In genomic region chr14:14492041-14492440, GRCm38 (mm10) we compare ENCODE assay signal across 25 mouse cellular contexts.
"Had no signal": no experiment of that assay in that cellular context is flagged by ENCODE, and none has a peak within 500 bp of the region (broad histone marks: within the 10 kb centered on the region; RNA-seq: fewer than 3 reads in every experiment).

No protein-coding gene starts in this region.

- H3K4me3 ChIP-seq: gastrocnemius, adult 2 months; heart, embryonic 10.5 days; heart, embryonic 12.5 days; hindbrain, embryonic 10.5 days; hindbrain, embryonic 12.5 days; intestine, embryonic 15.5 days; kidney, embryonic 15.5 days; layer of hippocampus, adult 2 months; left cerebral cortex, adult 2 months; limb, embryonic 10.5 days; limb, embryonic 12.5 days; liver, embryonic 13.5 days; liver, embryonic 15.5 days had no signal

- DNase-seq: gastrocnemius, adult 2 months; gastrocnemius, postnatal 10 days; gastrocnemius, postnatal 25 days; heart, adult 18-20 months; heart, postnatal 10 days; heart, postnatal 4 days; kidney, adult 2 months; kidney, adult 9 months; kidney, postnatal 14 days; kidney, postnatal 36 days; liver; liver, embryonic 13.5 days had no signal

- H3K36me3 ChIP-seq: heart, embryonic 10.5 days; heart, embryonic 12.5 days; hindbrain, embryonic 10.5 days; hindbrain, embryonic 12.5 days; intestine, embryonic 15.5 days; kidney, embryonic 15.5 days; limb, embryonic 10.5 days; limb, embryonic 12.5 days; liver, embryonic 13.5 days; liver, embryonic 15.5 days had no signal

- H3K27me3 ChIP-seq: heart, embryonic 12.5 days; hindbrain, embryonic 12.5 days; intestine, embryonic 15.5 days; kidney, embryonic 15.5 days; limb, embryonic 12.5 days; liver, embryonic 13.5 days; liver, embryonic 15.5 days had no signal

- H3K27ac ChIP-seq: gastrocnemius, adult 2 months; heart, embryonic 10.5 days; hindbrain, embryonic 10.5 days; hindbrain, embryonic 12.5 days; hindbrain, embryonic 14.5 days; intestine, embryonic 15.5 days; kidney, embryonic 15.5 days; kidney, postnatal 0 days; layer of hippocampus, adult 2 months; left cerebral cortex, adult 2 months; limb, embryonic 10.5 days; limb, embryonic 12.5 days; liver, embryonic 13.5 days; liver, embryonic 15.5 days had no signal

- H3K4me1 ChIP-seq: heart, embryonic 10.5 days; hindbrain, embryonic 10.5 days; hindbrain, embryonic 12.5 days; intestine, embryonic 15.5 days; kidney, embryonic 15.5 days; limb, embryonic 10.5 days; limb, embryonic 12.5 days; liver, embryonic 13.5 days; liver, embryonic 15.5 days had no signal
